Mouse (Mus musculus) heart, adult 2 months (tissue): ENCODE data around the gene Anp32e. TPM values are rescaled to one million over a fixed set of nuclear protein-coding genes. Genes with fewer than 3 reads are reported as not detected.
"Not testable (repeated sequence)": the region's sequence is repeated elsewhere in the genome, so short reads cannot be mapped to it uniquely, and the experiment has no call there.

ENCODE experiments used
- DNase-seq, 2 experiments: peaks; one replicate each; pipeline ENCODE4 v3.0.0; 2021
- H3K27ac ChIP-seq: fragments of 200-600 bp; 2 replicates; pipeline ENCODE4 v1.8.1; 2022
- H3K27me3 ChIP-seq: fragments of 200-500 bp; 2 replicates; pipeline ENCODE4 v1.6.1; 2012; ENCODE audit warnings: mild to moderate bottlenecking, low read length, inconsistent platforms, mixed read lengths; ENCODE audit not compliant: control insufficient read depth, insufficient read depth
- H3K36me3 ChIP-seq: fragments of 200-500 bp; 2 replicates; pipeline ENCODE4 v1.6.1; 2012; ENCODE audit warnings: low read length, inconsistent platforms; ENCODE audit not compliant: control insufficient read depth, insufficient read depth
- H3K4me1 ChIP-seq: fragments of 200-500 bp; 2 replicates; pipeline ENCODE4 v1.6.1; 2011; ENCODE audit warnings: low read length; ENCODE audit not compliant: control insufficient read depth, insufficient read depth
- H3K4me3 ChIP-seq: fragments of 200-600 bp; 2 replicates; pipeline ENCODE4 v1.8.1; 2022
- H3K79me2 ChIP-seq: fragments of 200-500 bp; replicated peaks from 2 replicates; pipeline ENCODE4 v1.6.1; 2012; ENCODE audit warnings: mild to moderate bottlenecking, inconsistent platforms, low read length, moderate library complexity, mixed read lengths; ENCODE audit not compliant: control insufficient read depth, insufficient read depth
- H3K9ac ChIP-seq: fragments of 200-500 bp; 2 replicates; pipeline ENCODE4 v1.6.1; 2012; ENCODE audit warnings: low read depth, mild to moderate bottlenecking, control low read depth, inconsistent platforms, low read length, mixed read lengths
- CTCF ChIP-seq: fragments of 200-600 bp; IDR thresholded peaks from 2 replicates; pipeline ENCODE4 v1.8.1; 2022; ENCODE audit warnings: antibody characterized with exemption, mild to moderate bottlenecking, moderate library complexity
- EP300 ChIP-seq: fragments of 200-500 bp; IDR thresholded peaks from 2 replicates; pipeline ENCODE4 v1.6.1; 2011; ENCODE audit warnings: low read depth, low read length, control low read depth; ENCODE audit not compliant: insufficient read depth
- POLR2A ChIP-seq: fragments of 200-500 bp; IDR thresholded peaks from 2 replicates; pipeline ENCODE4 v1.6.1; 2011; ENCODE audit warnings: mild to moderate bottlenecking, low read depth, low read length, control low read depth; ENCODE audit not compliant: insufficient read depth
- WGBS: fragments of 180-500 bp; shearing (Covaris S2); methylation state at CpG from one replicate; pipeline ENCODE4 v1.1.7; 2018; 5-methylcytosine and 5-hydroxymethylcytosine counted together
- intact Hi-C: fragments of 180-260 bp; cut with DNase I; formaldehyde crosslinking; loops from one replicate; pipeline ENCODE4 v1.15.1; 2025
- polyA plus RNA-seq: library from polyadenylated mRNA; depleted of rRNA; stranded (reverse); fragments of >200 nt; gene quantifications from 2 replicates; pipeline ENCODE4 v1.2.3, GENCODE M21; 2012
- total RNA-seq, 2 experiments: library from RNA; stranded (reverse); gene quantifications; 2 replicates each; pipeline ENCODE4 v1.2.3; 2021

The Anp32e gene
- total and polyA plus RNA-seq, 3 experiments: 15.5 to 90.9 (median 83.0) TPM

GRCm38 (mm10) chr3:95959807-95960206, 30.8 kb downstream of the Anp32e start:
- Histone ChIP-seq H3K27ac (no peak overlapping the region), H3K4me3 (no peak overlapping the region), H3K4me1 (peaks cover 5% of the 10 kb centered on the region), H3K36me3 (no peaks in the 10 kb centered on the region), H3K27me3 (no peaks in the 10 kb centered on the region), H3K79me2 (no peaks in the 10 kb centered on the region), H3K9ac (no peak overlapping the region)
- DNase-seq: no peak
- intact Hi-C loops: loop anchor here (2.0 kb wide), 1 partner anchor 21 kb away; no protein-coding TSS in a partner anchor
- 84% methylated on average over 1 of the region's 1 CpGs for WGBS
- peak; percentile 53 for TF ChIP-seq CTCF
- TF ChIP-seq POLR2A: no peak

- H3K4me3 ChIP-seq, H3K4me1 ChIP-seq, H3K9ac ChIP-seq, H3K36me3 ChIP-seq, H3K79me2 ChIP-seq, intact Hi-C loops, DNase-seq, H3K27me3 ChIP-seq: not testable (repeated sequence)
- H3K27ac ChIP-seq: peak overlapping the region; percentile 51; the same call in 1 of the 2 replicates
- WGBS: 73% methylated on average over 8 of the region's 8 CpGs
These were observed 33.1 kb downstream of the Anp32e start for GRCm38 (mm10) chr3:95962182-95962581.

- H3K9ac ChIP-seq: no peak overlapping the region
- intact Hi-C loops: no loop called here
- 58% methylated on average over 2 of the region's 2 CpGs for WGBS
These were observed 34.2 kb downstream of the Anp32e start for GRCm38 (mm10) chr3:95963230-95963629.

GRCm38 (mm10) chr3:95963681-95964080, 34.6 kb downstream of the Anp32e start:
- 0 out of 2 replicates have a peak, but pooled peaks have one; percentile 23 for TF ChIP-seq EP300
- TF ChIP-seq CTCF: peak; percentile 74
- no peak for TF ChIP-seq POLR2A
- no peak overlapping the region for H3K4me3 ChIP-seq
- no peak for DNase-seq
- intact Hi-C loops: loop anchor here (2.0 kb wide), 1 partner anchor 183 kb away; no protein-coding TSS in a partner anchor
- H3K79me2 ChIP-seq: no peaks in the 10 kb centered on the region
- WGBS: 47% methylated on average over 4 of the region's 4 CpGs
- no peak overlapping the region for H3K27ac ChIP-seq
- no peaks in the 10 kb centered on the region for H3K27me3 ChIP-seq
- H3K36me3 ChIP-seq: no peaks in the 10 kb centered on the region
- peaks cover 1% of the 10 kb centered on the region for H3K4me1 ChIP-seq
- no peak overlapping the region for H3K9ac ChIP-seq

More at GRCm38 (mm10) chr3:95963230-95963629, 34.2 kb downstream of the Anp32e start:
- Histone ChIP-seq H3K79me2 (no peaks in the 10 kb centered on the region), H3K36me3 (no peaks in the 10 kb centered on the region), H3K4me3 (no peak overlapping the region), H3K27ac (no peak overlapping the region), H3K4me1 (peaks cover 1% of the 10 kb centered on the region), H3K27me3 (no peaks in the 10 kb centered on the region)
- DNase-seq: no peak
- TF ChIP-seq POLR2A: no peak
- no peak for TF ChIP-seq EP300
- TF ChIP-seq CTCF: no peak

- Histone ChIP-seq H3K4me3 (peak overlapping the region; percentile 22; the same call in 1 of the 2 replicates), H3K9ac (no peak overlapping the region), H3K79me2 (no peaks in the 10 kb centered on the region), H3K4me1 (peaks cover 1% of the 10 kb centered on the region), H3K36me3 (no peaks in the 10 kb centered on the region), H3K27me3 (no peaks in the 10 kb centered on the region), H3K27ac (no peak overlapping the region; the same call in 1 of the 2 replicates)
- intact Hi-C loops: loop anchor here (1.0 to 5.0 kb wide), 3 partner anchors 37 to 181 kb away; no protein-coding TSS in a partner anchor
- WGBS: 3% methylated on average over 7 of the region's 7 CpGs
- peak; percentile 39 to 51 for DNase-seq
- TF ChIP-seq CTCF (peak; percentile 77), POLR2A (no peak)
These were observed 36.7 kb downstream of the Anp32e start for GRCm38 (mm10) chr3:95965518-95966451.

GRCm38 (mm10) chr3:95969277-95969676, 40.2 kb downstream of the Anp32e start:
- no peak overlapping the region for H3K9ac ChIP-seq
- H3K27ac ChIP-seq: no peak overlapping the region
- DNase-seq: no peak
- no peak overlapping the region for H3K4me3 ChIP-seq
- H3K36me3 ChIP-seq: no peaks in the 10 kb centered on the region
- no peak for TF ChIP-seq EP300
- no peak for TF ChIP-seq POLR2A
- TF ChIP-seq CTCF: no peak
- WGBS: 81% methylated on average over 1 of the region's 1 CpGs
- peaks cover 1% of the 10 kb centered on the region for H3K4me1 ChIP-seq
- intact Hi-C loops: loop anchor here (5.0 kb wide), 1 partner anchor 33 kb away; no protein-coding TSS in a partner anchor
- no peaks in the 10 kb centered on the region for H3K27me3 ChIP-seq
- no peaks in the 10 kb centered on the region for H3K79me2 ChIP-seq

- H3K9ac ChIP-seq, intact Hi-C loops, H3K79me2 ChIP-seq, DNase-seq, H3K4me3 ChIP-seq, H3K36me3 ChIP-seq, H3K27me3 ChIP-seq, H3K27ac ChIP-seq, H3K4me1 ChIP-seq: not testable (repeated sequence)
- 68% methylated on average over 7 of the region's 7 CpGs for WGBS
These were observed 41.6 kb downstream of the Anp32e start for GRCm38 (mm10) chr3:95970661-95971060.
